Mouse (Mus musculus) embryonic facial prominence, embryonic 11.5 days (tissue): ENCODE measurements around the gene Fryl. TPM values are rescaled to one million over a fixed set of nuclear protein-coding genes. Genes with fewer than 3 reads are reported as not detected.

ENCODE experiments used
- ATAC-seq: fragments of 200-750 bp; cut with Nextera tagmentation; replicated peaks from 2 replicates; pipeline ENCODE4 v1.8.0; 2017; ENCODE audit warnings: low read depth; ENCODE audit not compliant: insufficient number of reproducible peaks, low FRiP score, low TSS enrichment
- DNase-seq: peaks from one replicate; pipeline ENCODE4 v3.0.0-alpha.2; 2015; ENCODE audit warnings: low spot score
- H3K27ac ChIP-seq: fragments of 300-500 bp; sonication (generic); replicated peaks from 2 replicates; pipeline ENCODE4 v1.5.1; 2014; ENCODE audit warnings: mild to moderate bottlenecking, low read depth, low read length, control low read depth
- H3K27me3 ChIP-seq: fragments of 300-500 bp; sonication (generic); 2 replicates; pipeline ENCODE4 v1.6.1; 2014; ENCODE audit warnings: mild to moderate bottlenecking, low read length, moderate library complexity, mixed read lengths; ENCODE audit not compliant: control insufficient read depth, insufficient read depth
- H3K36me3 ChIP-seq: fragments of 300-500 bp; sonication (generic); replicated peaks from 2 replicates; pipeline ENCODE4 v1.6.1; 2014; ENCODE audit warnings: low read depth, mild to moderate bottlenecking, low read length, moderate library complexity, mixed read lengths; ENCODE audit not compliant: control insufficient read depth, insufficient read depth
- H3K4me1 ChIP-seq: fragments of 300-500 bp; sonication (generic); 2 replicates; pipeline ENCODE4 v1.6.1; 2014; ENCODE audit warnings: low read length, mixed read lengths; ENCODE audit not compliant: control insufficient read depth, insufficient read depth
- H3K4me2 ChIP-seq: fragments of 300-500 bp; sonication (generic); 2 replicates; pipeline ENCODE4 v1.6.1; 2014; ENCODE audit warnings: low read depth, mild to moderate bottlenecking, control low read depth, low read length, moderate library complexity
- H3K4me3 ChIP-seq: fragments of 300-500 bp; sonication (generic); 2 replicates; pipeline ENCODE4 v1.5.1; 2014; ENCODE audit warnings: low read depth, low read length, control low read depth
- H3K9ac ChIP-seq: fragments of 300-500 bp; sonication (generic); replicated peaks from 2 replicates; pipeline ENCODE4 v1.6.1; 2014; ENCODE audit warnings: mild to moderate bottlenecking, control low read depth, low read length
- H3K9me3 ChIP-seq: fragments of 300-500 bp; sonication (generic); replicated peaks from 2 replicates; pipeline ENCODE4 v1.6.1; 2016; ENCODE audit warnings: mild to moderate bottlenecking, low read length, inconsistent platforms, mixed read lengths; ENCODE audit not compliant: control insufficient read depth
- WGBS: fragments of 180-500 bp; shearing (Covaris S2); extraction: QIAGEN DNeasy Blood & Tissue Kit; methylation state at CpG from one replicate; pipeline ENCODE4 v1.1.7; 2014; 5-methylcytosine and 5-hydroxymethylcytosine counted together
- polyA plus RNA-seq: library from polyadenylated mRNA; unstranded; fragments of >200 nt; fragmentation: Nextera tagmentation; extraction: Ambion mirVana; gene quantifications from 2 replicates; pipeline ENCODE4 v1.2.1, GENCODE M21; 2014

Gene Fryl
- polyA plus RNA-seq, 1 experiment from 2014 or later: 25.7 TPM

DNA sequence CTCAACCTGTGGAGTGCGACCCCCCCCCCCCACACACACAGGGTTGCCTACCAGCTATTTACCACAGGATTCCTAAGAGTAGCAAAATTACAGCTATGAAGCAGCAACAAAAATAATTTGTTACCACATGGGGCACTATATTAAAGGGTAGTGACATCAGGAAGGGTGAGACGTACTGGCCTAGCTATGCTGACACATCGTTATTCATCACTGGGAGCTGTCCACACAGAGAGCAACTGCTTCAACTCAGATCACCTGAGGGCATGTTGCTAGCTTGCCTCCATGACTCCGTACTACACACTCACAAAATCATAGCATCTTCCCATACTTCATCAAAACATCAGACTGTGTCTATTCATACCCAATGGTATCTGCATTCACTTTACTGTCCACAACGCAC, 176.6 kb downstream of the Fryl start:
- H3K27me3 ChIP-seq: no peaks in the 10 kb centered on the region
- no peaks in the 10 kb centered on the region for H3K4me1 ChIP-seq
- ATAC-seq (no peak), DNase-seq (no peak)
- no peak overlapping the region for H3K4me3 ChIP-seq
- WGBS: 80% methylated on average over 5 of the region's 5 CpGs
- no peak overlapping the region for H3K4me2 ChIP-seq
- H3K9me3 ChIP-seq: no peaks in the 10 kb centered on the region
- no peak overlapping the region for H3K27ac ChIP-seq
- H3K9ac ChIP-seq: no peak overlapping the region
- H3K36me3 ChIP-seq: no peaks in the 10 kb centered on the region; the same call in none of the 2 replicates

DNA sequence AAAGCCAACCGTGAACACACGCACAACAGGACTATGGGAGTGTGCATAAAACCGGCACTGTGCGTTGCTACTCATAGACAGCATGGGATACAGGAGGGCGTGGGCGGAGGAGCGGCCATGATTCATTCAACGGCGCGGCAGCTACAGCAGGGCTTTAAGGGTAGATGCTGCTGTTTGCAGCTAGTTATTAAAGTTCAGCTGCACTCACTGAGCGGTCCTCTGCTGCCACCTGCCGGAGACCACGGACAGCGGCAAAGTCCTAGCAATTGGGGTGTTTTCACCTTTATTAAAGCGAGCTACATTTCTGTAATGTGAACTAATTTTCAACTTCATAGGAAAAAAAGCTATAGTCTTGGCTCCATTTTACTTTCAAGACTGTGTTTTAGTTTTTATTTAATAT, 185.1 kb downstream of the Fryl start:
- peak; percentile 85 for DNase-seq
- Histone ChIP-seq H3K9ac (no peak overlapping the region), H3K9me3 (no peaks in the 10 kb centered on the region), H3K27ac (no peak overlapping the region), H3K27me3 (no peaks in the 10 kb centered on the region), H3K36me3 (peaks cover 4% of the 10 kb centered on the region; the same call in 1 of the 2 replicates), H3K4me1 (no peaks in the 10 kb centered on the region; the same call in 1 of the 2 replicates), H3K4me3 (no peak overlapping the region), H3K4me2 (no peak overlapping the region)
- 39% methylated on average over 15 of the region's 15 CpGs for WGBS
- ATAC-seq: peak; percentile 83; the same call in 1 of the 2 replicates

DNA sequence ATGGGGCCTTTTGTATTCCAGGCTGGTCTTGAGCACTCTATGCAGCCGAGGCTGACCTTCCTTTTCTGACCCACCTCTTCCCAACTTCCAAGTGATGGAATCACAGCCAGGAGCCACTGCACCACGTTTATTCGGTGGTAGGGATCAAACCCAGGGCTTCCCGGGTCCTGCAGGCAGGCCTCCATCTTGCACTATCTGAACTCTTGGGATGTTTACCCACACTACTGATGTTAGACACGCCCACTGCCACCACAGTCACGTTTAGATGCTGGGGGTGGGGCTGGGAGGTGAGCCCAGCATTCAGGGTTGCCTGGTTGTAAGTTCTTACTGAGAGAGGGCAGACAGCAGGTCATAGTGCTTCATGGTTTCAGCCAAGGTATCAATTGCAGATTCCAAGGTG, 189.5 kb downstream of the Fryl start:
- no peak overlapping the region for H3K27ac ChIP-seq
- H3K4me2 ChIP-seq: no peak overlapping the region
- DNase-seq: no peak
- no peaks in the 10 kb centered on the region for H3K27me3 ChIP-seq
- no peaks in the 10 kb centered on the region for H3K9me3 ChIP-seq
- H3K4me3 ChIP-seq: no peak overlapping the region
- no peak overlapping the region for H3K9ac ChIP-seq
- 42% methylated on average over 6 of the region's 6 CpGs for WGBS
- no peaks in the 10 kb centered on the region; the same call in 1 of the 2 replicates for H3K4me1 ChIP-seq
- no peak for ATAC-seq
- peaks cover 4% of the 10 kb centered on the region; the same call in 1 of the 2 replicates for H3K36me3 ChIP-seq

DNA sequence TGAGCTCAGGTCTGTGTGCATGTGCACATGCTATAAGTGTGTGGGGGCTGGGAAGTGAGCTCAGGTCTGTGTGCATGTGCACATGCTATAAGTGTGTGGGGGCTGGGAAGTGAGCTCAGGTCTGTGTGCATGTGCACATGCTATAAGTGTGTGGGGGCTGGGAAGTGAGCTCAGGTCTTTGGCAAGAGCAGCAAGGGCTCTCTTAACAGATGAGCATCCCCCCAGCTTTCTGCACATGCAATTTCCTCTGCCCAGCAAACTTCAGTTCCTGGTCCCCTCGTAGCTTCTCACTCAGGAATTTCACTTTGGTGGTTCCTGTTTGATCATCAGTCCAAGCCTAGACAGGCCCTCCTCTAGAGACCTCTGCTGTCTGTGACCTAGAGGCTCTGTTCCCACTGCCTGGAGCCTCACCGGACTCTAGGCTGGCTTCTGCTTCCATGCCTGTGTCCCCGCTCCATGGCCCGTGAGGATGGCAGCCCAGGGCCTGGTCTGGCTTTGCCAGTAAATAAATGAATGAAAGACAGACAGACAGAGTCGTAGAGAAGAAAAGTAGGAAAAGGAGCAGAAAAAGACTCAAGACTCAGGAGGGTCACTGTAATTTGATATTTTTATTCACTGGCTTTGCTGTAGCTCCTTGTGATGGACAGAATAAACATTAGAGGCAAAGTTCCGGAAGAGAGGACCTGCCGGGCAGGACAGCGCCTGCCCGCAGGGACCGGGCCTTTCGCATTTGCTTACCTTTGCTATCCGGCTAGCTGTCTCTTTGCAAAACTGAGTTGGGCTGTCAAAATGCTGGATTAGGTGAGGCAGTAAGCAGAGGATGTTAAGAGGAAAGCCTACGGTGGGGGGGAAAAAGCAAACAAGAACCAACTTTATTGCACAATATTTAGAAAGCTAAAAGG, 192.4 kb downstream of the Fryl start:
- no peaks in the 10 kb centered on the region for H3K9me3 ChIP-seq
- H3K27me3 ChIP-seq: no peaks in the 10 kb centered on the region
- 62% methylated on average over 13 of the region's 13 CpGs for WGBS
- no peak overlapping the region for H3K4me3 ChIP-seq
- ATAC-seq (no peak), DNase-seq (no peak)
- H3K36me3 ChIP-seq: peaks cover 4% of the 10 kb centered on the region; the same call in 1 of the 2 replicates
- no peak overlapping the region for H3K9ac ChIP-seq
- 0 out of 2 replicates have a peak overlapping the region, but pooled peaks have one; percentile 9 for H3K27ac ChIP-seq
- H3K4me2 ChIP-seq: no peak overlapping the region
- H3K4me1 ChIP-seq: no peaks in the 10 kb centered on the region; the same call in 1 of the 2 replicates

DNA sequence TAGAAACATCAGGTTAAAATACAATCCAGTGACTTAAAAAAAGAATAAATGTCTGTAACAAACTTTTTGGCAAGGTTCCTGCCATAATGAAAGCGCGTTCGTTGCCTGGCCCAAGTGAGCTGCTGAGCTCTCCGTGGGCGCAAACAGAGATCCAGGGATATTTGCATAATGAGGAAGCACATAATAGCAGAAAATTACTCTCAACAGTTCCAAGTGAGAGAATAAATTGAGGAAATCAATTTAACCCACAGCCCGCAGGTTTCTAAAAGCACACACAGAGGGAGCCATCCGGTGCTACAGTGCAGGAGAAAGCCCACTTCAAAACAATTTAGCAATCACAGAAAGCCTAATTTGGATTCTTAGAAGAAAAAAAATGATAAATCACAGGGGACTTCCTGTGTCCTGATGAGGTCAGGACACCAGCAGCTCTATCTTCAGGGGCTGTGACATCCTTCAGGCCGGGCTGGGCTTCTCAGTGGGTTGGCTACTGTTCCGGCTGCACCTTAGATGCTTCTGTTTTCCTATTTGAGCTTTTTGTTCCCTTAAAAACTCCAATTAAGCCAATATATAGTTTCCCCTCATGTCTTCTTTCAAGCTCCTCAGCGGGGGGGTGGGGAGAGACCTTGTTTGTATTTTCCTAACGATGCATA, 194.8 kb downstream of the Fryl start:
- Histone ChIP-seq H3K36me3 (no peaks in the 10 kb centered on the region; the same call in 1 of the 2 replicates), H3K27ac (no peak overlapping the region), H3K4me1 (no peaks in the 10 kb centered on the region), H3K9me3 (no peaks in the 10 kb centered on the region), H3K4me2 (no peak overlapping the region), H3K9ac (no peak overlapping the region), H3K4me3 (no peak overlapping the region), H3K27me3 (no peaks in the 10 kb centered on the region)
- ATAC-seq: no peak
- DNase-seq: no peak
- 66% methylated on average over 11 of the region's 11 CpGs for WGBS

DNA sequence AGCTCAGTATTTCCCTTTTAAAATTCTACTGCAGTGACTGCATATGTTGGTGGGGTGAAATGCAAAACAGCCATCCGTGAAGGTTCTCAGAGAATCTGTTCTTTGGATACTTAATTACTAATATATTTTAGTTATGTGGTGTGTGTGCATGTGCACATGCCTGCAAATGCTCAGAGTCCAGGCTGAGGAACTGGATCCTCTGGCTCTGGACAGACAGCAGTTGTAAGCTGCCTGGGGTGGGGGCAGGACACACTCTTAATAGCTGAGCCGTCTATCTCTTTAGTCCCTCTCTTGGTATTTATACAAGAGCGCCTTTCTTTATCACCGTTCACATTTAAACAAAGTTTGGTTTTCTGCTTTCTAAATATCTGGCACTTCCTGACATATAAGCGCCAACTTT, 199.5 kb downstream of the Fryl start:
- Histone ChIP-seq H3K9me3 (no peaks in the 10 kb centered on the region), H3K4me3 (no peak overlapping the region), H3K4me1 (no peaks in the 10 kb centered on the region), H3K9ac (no peak overlapping the region), H3K4me2 (no peak overlapping the region), H3K27me3 (no peaks in the 10 kb centered on the region), H3K36me3 (no peaks in the 10 kb centered on the region; the same call in none of the 2 replicates), H3K27ac (no peak overlapping the region)
- WGBS: 95% methylated on average over 5 of the region's 5 CpGs
- no peak for ATAC-seq
- no peak for DNase-seq

DNA sequence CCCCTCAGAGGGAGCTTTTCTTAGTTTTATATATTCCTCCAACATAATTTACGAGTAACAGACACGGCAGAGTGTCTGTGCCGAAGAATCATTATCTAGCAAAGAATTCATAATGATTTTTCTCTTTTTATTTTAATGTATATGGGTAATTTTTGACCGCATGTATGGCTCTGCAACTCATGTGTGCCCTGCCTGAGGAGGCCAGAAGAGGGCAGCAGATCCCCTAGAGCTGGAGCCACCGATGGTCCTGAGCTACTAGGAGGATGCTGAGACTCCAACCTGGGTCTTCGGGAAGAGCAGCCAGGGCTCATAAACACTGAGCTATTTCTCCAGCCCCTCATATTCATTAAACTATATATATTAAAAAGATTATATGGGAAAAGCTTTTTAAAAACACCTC, 200.0 kb downstream of the Fryl start:
- DNase-seq: no peak
- no peak overlapping the region for H3K4me3 ChIP-seq
- no peaks in the 10 kb centered on the region for H3K4me1 ChIP-seq
- no peak for ATAC-seq
- no peak overlapping the region for H3K9ac ChIP-seq
- 90% methylated on average over 6 of the region's 6 CpGs for WGBS
- H3K27me3 ChIP-seq: no peaks in the 10 kb centered on the region
- no peaks in the 10 kb centered on the region for H3K9me3 ChIP-seq
- no peaks in the 10 kb centered on the region; the same call in none of the 2 replicates for H3K36me3 ChIP-seq
- no peak overlapping the region for H3K27ac ChIP-seq
- H3K4me2 ChIP-seq: no peak overlapping the region

DNA sequence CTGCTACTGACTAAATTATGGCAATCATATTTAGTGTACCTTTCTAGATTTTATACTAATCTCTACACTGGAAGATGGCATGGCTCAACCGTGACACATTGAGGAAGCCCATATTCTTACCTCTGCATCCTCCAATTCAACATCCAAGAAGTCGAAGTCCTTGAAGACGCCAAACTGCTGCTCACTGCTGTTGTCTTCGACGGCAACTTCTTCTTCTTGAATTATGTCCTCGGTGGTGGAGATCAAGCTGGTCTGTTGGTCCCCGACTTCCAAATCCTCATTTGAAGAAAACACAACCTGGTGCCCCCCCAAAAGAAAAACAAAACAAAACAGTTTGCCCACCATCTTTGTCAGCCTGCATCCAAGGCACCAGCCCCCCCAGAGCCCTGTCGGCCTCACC, 202.5 kb downstream of the Fryl start:
- WGBS: 95% methylated on average over 8 of the region's 8 CpGs
- H3K9me3 ChIP-seq: no peaks in the 10 kb centered on the region
- ATAC-seq (no peak), DNase-seq (no peak)
- no peak overlapping the region for H3K4me3 ChIP-seq
- no peaks in the 10 kb centered on the region for H3K27me3 ChIP-seq
- no peaks in the 10 kb centered on the region for H3K4me1 ChIP-seq
- H3K4me2 ChIP-seq: no peak overlapping the region
- H3K36me3 ChIP-seq: peaks cover 3% of the 10 kb centered on the region
- H3K27ac ChIP-seq: no peak overlapping the region
- no peak overlapping the region for H3K9ac ChIP-seq
